Mouse (Mus musculus) myocyte (in vitro differentiated cells): ENCODE results near the gene Syt13.

Experiments
- MYOD1 ChIP-seq, 3 experiments: IDR thresholded peaks; one replicate each; pipeline ENCODE4 v1.6.1; 2011; ENCODE audit warnings: control low read depth in 2 of 3, low read depth in 2 of 3, mild to moderate bottlenecking in 2 of 3, moderate library complexity in 1 of 3; ENCODE audit not compliant: insufficient read length in 2 of 3, control insufficient read depth in 1 of 3
- USF1 ChIP-seq: IDR thresholded peaks from one replicate; pipeline ENCODE4 v1.6.1; 2011; ENCODE audit warnings: low read depth, mild to moderate bottlenecking, control low read depth, moderate library complexity

DNA sequence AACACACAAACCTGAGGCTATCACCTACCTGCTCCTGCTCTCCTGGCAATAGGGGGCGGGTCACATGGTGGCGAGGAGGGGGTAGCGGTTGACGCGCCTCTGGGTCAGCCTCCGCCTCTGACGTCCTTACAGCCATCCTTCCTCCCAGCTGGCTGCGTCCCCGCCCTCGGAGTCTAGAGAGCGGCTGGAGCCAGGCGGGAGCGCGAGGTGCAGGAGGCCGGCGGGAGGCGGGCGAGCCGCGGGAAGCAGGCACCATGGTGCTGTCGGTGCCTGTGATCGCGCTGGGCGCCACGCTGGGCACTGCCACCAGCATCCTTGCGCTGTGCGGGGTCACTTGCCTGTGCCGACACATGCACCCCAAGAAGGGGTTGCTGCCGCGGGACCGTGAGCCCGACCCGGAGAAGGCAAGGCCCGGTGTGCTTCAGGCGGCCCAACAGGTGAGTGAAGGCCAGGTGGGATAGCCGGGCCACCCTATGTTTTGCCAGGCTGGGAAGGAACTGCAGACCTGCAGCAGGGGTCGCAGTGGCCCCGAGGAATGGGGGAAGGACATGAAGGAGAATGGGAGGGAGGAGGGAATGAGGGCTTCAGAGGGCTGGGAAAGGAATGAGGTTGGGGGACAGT is at the start of gene Syt13:
- peak; percentile 64 for TF ChIP-seq USF1
- TF ChIP-seq MYOD1 (IDR thresholded peaks at IDR 0.05; ENCODE audit: control insufficient read depth in 1 of 3, insufficient read length in 2 of 3, low read depth in 2 of 3), result peak in 1 of 3 experiments; percentile 56
